Mouse (Mus musculus) heart, adult 2 months (tissue): ENCODE data around the gene Cchcr1.

ENCODE experiments used
- EP300 ChIP-seq: fragments of 200-500 bp; IDR thresholded peaks from 2 replicates; pipeline ENCODE4 v1.6.1; 2011; ENCODE audit warnings: low read depth, low read length, control low read depth; ENCODE audit not compliant: insufficient read depth
- POLR2A ChIP-seq: fragments of 200-500 bp; IDR thresholded peaks from 2 replicates; pipeline ENCODE4 v1.6.1; 2011; ENCODE audit warnings: mild to moderate bottlenecking, low read depth, low read length, control low read depth; ENCODE audit not compliant: insufficient read depth

GRCm38 (mm10) chr17:35517526-35517925 is 626 bp downstream of the Cchcr1 start:
- TF ChIP-seq POLR2A, result no peak
- TF ChIP-seq EP300, result no peak
